Mouse (Mus musculus) subcutaneous adipose tissue, adult 2 months (tissue): ENCODE measurements around the gene Gm13941. TPM values are rescaled to one million over a fixed set of nuclear protein-coding genes. Genes with fewer than 3 reads are reported as not detected.

Source experiments
- polyA plus RNA-seq: library from polyadenylated mRNA; depleted of rRNA; stranded (reverse); fragments of >200 nt; gene quantifications from 2 replicates; pipeline ENCODE4 v1.2.3, GENCODE M21; 2012; ENCODE audit warnings: low replicate concordance; rRNA removed

The Gm13941 gene
- polyA plus RNA-seq = not detected in 2 replicates

GRCm38 (mm10) chr2:111105882-111106281, at the start of gene Gm13941:
TSS of gene Gm13941 (minus strand) at chr2:111105982.

GRCm38 (mm10) chr2:111152836-111153235, 47.1 kb upstream of the Gm13941 start, which contains the start of gene Gm15130:
TSS of gene Gm15130 (minus strand) at chr2:111152936.

Other genes starting within 250 kb of the Gm13941 start
- 0.06 and 0.14 TPM in 2 replicates for gene Ano3, start 155.1 kb downstream of the Gm13941 start, polyA plus RNA-seq
- gene Gm15130, start 47.0 kb upstream of the Gm13941 start, polyA plus RNA-seq = not detected in 2 replicates
- not detected in 2 replicates for gene 4930430A15Rik, start 123.6 kb upstream of the Gm13941 start, polyA plus RNA-seq
- not detected in 2 replicates for gene Olfr1275, start 129.3 kb upstream of the Gm13941 start, polyA plus RNA-seq
- gene Olfr1276, start 148.5 kb upstream of the Gm13941 start, polyA plus RNA-seq = not detected in 2 replicates
- gene Olfr1277, start 168.1 kb upstream of the Gm13941 start, polyA plus RNA-seq = not detected in 2 replicates
- gene Olfr1278, start 184.2 kb upstream of the Gm13941 start, polyA plus RNA-seq = not detected in 2 replicates
- not detected in 2 replicates for gene Olfr1279, start 194.7 kb upstream of the Gm13941 start, polyA plus RNA-seq
- not detected in 2 replicates for gene Olfr1280, start 208.0 kb upstream of the Gm13941 start, polyA plus RNA-seq
- gene Olfr1281, start 220.5 kb upstream of the Gm13941 start, polyA plus RNA-seq = not detected in 2 replicates
- gene Olfr1282, start 230.1 kb upstream of the Gm13941 start, polyA plus RNA-seq = not detected in 2 replicates